Mouse (Mus musculus): ENCODE measurements around the gene Barhl2. TPM values are rescaled to one million over a fixed set of nuclear protein-coding genes. Genes with fewer than 3 reads are reported as not detected.

Barhl2 gene
- total and polyA plus RNA-seq, 2 experiments from 2014 or later = not detected

DNA sequence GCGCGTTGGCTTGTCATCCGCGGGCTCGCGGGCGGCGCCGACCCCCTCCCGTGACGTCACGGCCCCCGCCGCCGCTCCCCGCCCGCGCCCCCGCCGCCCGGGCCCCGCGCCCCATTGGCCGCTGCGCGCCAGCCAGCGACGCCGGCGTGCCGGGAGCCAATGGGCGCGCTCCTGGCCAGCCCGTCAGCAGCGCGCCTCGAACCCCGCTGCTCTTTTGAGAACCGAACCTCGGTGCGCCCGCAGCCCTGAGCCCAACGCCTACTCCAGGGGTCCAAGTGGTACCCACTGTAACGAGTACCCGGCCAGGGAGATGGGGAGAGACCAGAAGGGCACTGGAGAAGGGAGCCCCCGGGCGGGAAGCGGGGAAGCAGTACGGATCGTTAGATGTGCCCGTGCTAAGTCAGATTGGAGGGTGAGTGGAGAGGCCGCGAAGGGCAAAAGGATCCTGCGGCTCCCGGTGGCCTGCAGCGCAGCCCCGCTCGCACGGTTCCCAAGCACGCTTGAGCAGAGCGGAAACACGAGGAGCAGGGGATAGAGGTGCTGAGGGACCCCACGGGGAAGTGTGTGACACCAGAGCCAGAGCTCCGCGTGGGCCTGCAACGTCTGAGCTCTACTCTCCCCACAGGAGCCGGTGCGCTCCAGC is 632 bp upstream of the Barhl2 start:
- H3K4me2 ChIP-seq (ENCODE audit: low read depth, low read length) = peak overlapping the region; percentile 79
- TF ChIP-seq CTCF (IDR thresholded peaks at IDR 0.05; ENCODE audit: low read depth) = no peak
- TF ChIP-seq EP300 (IDR thresholded peaks at IDR 0.05; ENCODE audit: low read depth) = no peak
- DNase-seq (ENCODE audit: low spot score) (no peak), ATAC-seq (ENCODE audit: insufficient read depth, low read depth) (peak; percentile 15; the same call in 1 of the 2 replicates)
- peaks cover 7% of the 10 kb centered on the region; the same call in 1 of the 2 replicates for H3K4me1 ChIP-seq (ENCODE audit: control insufficient read depth, insufficient read depth)
- H3K27me3 ChIP-seq (ENCODE audit: control insufficient read depth, insufficient read depth, low read length) = peaks cover 96% of the 10 kb centered on the region
- H3K4me3 ChIP-seq (ENCODE audit: low read depth, low read length) = peak overlapping the region; percentile 55
- no peak overlapping the region for H3K9ac ChIP-seq (replicated peaks; ENCODE audit: low read depth, low read length)
- WGBS = 0% methylated on average over 43 of the region's 68 CpGs
- H3K27ac ChIP-seq (ENCODE audit: low read depth) = no peak overlapping the region
- no peaks in the 10 kb centered on the region for H3K9me3 ChIP-seq (replicated peaks; ENCODE audit: control insufficient read depth, low read length)
- H3K36me3 ChIP-seq (replicated peaks; ENCODE audit: control insufficient read depth, insufficient read depth, low read length) = no peaks in the 10 kb centered on the region

DNA sequence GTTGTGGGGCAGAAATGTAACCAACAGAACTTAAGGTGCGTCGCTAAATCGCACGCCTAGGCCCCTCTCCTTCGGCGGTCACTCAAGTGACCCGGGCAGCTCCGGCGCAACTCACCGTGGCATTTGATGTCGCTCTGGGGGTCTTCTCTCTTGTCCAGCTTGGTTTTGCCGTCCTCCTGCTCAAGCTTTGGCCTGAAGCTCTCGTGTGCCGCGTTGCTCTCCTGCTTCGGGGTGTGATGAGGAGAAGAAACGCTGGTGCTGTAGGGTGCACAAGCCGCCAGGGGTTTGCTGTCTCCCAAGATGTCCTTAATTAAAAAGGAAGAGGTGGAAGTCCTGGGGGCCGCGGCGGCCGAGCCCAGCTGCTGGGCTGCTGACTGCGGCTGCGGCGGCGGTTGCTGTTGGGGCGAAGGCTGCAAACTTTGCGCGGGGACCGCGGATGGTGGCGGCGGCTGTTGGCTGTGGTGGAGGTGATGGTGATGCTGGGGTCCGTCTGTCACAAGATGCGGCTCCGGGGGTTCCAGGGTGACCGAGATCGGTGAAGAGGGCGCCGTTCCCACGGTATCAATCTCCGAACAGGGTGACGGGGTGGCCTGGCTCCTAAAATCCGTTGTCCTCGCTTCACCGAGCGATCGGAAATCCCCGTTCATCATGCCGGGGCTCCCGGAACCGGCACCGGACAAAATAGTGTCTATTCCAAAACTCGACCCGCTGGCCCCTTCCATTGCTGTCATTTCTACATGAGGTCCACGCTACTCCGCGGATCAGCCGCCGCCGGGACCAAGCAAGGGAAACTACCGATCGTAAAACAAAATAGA is 648 bp downstream of the Barhl2 start:
- DNase-seq (ENCODE audit: low spot score) = no peak
- H3K4me3 ChIP-seq (ENCODE audit: low read depth, low read length) = peak overlapping the region; percentile 55
- no peaks in the 10 kb centered on the region; the same call in 1 of the 2 replicates for H3K9me3 ChIP-seq (replicated peaks; ENCODE audit: control insufficient read depth, low read length)
- peaks cover 7% of the 10 kb centered on the region; the same call in 1 of the 2 replicates for H3K4me1 ChIP-seq (ENCODE audit: control insufficient read depth, insufficient read depth)
- TF ChIP-seq EP300 (IDR thresholded peaks at IDR 0.05; ENCODE audit: low read depth) = no peak
- no peak for TF ChIP-seq CTCF (IDR thresholded peaks at IDR 0.05; ENCODE audit: low read depth)
- H3K27me3 ChIP-seq (ENCODE audit: control insufficient read depth, insufficient read depth, low read length) = peaks cover 95% of the 10 kb centered on the region
- no peaks in the 10 kb centered on the region for H3K36me3 ChIP-seq (replicated peaks; ENCODE audit: control insufficient read depth, insufficient read depth, low read length)
- no peak overlapping the region for H3K27ac ChIP-seq (ENCODE audit: low read depth)
- WGBS = 2% methylated on average over 63 of the region's 63 CpGs
- H3K4me2 ChIP-seq (ENCODE audit: low read depth, low read length) = no peak overlapping the region
- H3K9ac ChIP-seq (replicated peaks; ENCODE audit: low read depth, low read length) = no peak overlapping the region
- ATAC-seq (ENCODE audit: insufficient read depth, low read depth) = no peak

DNA sequence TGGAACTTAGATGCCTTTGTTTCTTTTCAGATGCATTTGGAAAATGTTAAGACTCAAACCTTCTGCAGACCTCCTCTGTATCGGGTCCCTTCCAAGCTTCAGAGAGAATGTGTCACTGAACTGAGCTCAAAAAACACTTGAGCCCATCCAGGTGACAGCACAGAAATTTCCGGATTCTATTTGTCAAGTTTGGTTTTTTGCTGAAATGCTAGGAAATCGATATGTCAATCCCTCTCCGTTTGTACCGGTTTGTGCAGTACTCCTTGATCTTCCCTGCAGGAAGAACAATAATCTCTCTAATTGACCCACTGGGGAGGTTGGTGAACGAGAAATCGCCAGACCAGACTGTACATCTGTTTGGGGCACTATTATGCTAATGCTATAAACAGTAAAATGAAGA is 2.0 kb downstream of the Barhl2 start:
- Histone ChIP-seq H3K9ac (replicated peaks; ENCODE audit: low read depth, low read length) (no peak overlapping the region), H3K9me3 (replicated peaks; ENCODE audit: control insufficient read depth, low read length) (no peaks in the 10 kb centered on the region; the same call in 1 of the 2 replicates), H3K4me3 (ENCODE audit: low read depth, low read length) (no peak overlapping the region), H3K4me1 (ENCODE audit: control insufficient read depth, insufficient read depth) (peaks cover 7% of the 10 kb centered on the region; the same call in 1 of the 2 replicates), H3K36me3 (replicated peaks; ENCODE audit: control insufficient read depth, insufficient read depth, low read length) (no peaks in the 10 kb centered on the region), H3K4me2 (ENCODE audit: low read depth, low read length) (no peak overlapping the region), H3K27ac (ENCODE audit: low read depth) (no peak overlapping the region), H3K27me3 (ENCODE audit: control insufficient read depth, insufficient read depth, low read length) (peaks cover 95% of the 10 kb centered on the region)
- no peak for DNase-seq (ENCODE audit: low spot score)
- TF ChIP-seq CTCF (IDR thresholded peaks at IDR 0.05; ENCODE audit: low read depth) (no peak), EP300 (IDR thresholded peaks at IDR 0.05; ENCODE audit: low read depth) (no peak)
- 4% methylated on average over 7 of the region's 7 CpGs for WGBS
- no peak for ATAC-seq (ENCODE audit: insufficient read depth, low read depth)

DNA sequence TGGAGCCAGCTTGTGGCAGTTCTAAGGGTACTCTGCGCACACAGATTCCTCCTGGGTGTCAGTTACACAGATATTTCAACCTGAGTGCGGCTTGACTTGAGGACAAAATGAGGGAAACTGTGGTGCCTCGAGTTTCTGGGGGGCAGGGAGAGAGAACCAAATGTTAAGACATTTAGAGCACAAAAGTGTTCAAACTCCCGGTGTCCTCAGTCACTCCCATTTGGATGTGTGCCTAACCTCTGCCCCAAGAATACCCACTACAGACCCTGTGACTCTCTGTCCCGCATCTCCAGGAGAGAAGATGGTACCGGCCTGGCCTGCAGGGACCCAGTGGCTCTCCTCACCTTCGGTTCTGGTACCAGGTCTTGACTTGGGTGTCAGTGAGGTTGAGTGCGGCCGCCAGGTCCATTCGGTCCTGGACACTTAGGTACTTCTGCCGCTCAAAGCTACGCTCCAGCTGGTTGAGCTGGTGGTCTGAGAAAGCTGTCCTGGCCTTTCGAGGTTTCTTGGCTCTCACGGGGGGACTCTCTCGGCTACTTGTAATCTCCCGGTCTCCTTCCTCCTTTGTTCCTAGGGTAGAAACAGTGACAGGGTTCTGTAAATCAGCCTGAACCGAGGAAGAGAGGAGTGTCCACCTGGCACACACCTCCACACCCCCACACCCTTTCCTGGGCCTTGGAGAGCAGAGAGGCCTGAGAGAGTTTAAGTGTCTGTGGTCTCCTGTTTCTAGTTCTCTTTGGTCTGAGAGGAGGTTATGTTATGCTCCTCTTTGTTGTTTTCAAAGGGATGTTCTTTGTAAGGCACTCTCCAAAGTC is 2.7 kb downstream of the Barhl2 start:
- H3K27ac ChIP-seq (ENCODE audit: low read depth) = no peak overlapping the region
- no peak overlapping the region for H3K9ac ChIP-seq (replicated peaks; ENCODE audit: low read depth, low read length)
- TF ChIP-seq CTCF (IDR thresholded peaks at IDR 0.05; ENCODE audit: low read depth) (no peak), EP300 (IDR thresholded peaks at IDR 0.05; ENCODE audit: low read depth) (no peak)
- H3K36me3 ChIP-seq (replicated peaks; ENCODE audit: control insufficient read depth, insufficient read depth, low read length) = no peaks in the 10 kb centered on the region
- no peak overlapping the region for H3K4me2 ChIP-seq (ENCODE audit: low read depth, low read length)
- WGBS = 4% methylated on average over 17 of the region's 17 CpGs
- ATAC-seq (ENCODE audit: insufficient read depth, low read depth) (no peak), DNase-seq (ENCODE audit: low spot score) (no peak)
- H3K4me3 ChIP-seq (ENCODE audit: low read depth, low read length) = no peak overlapping the region
- H3K9me3 ChIP-seq (replicated peaks; ENCODE audit: control insufficient read depth, low read length) = no peaks in the 10 kb centered on the region; the same call in 1 of the 2 replicates
- H3K4me1 ChIP-seq (ENCODE audit: control insufficient read depth, insufficient read depth) = peaks cover 7% of the 10 kb centered on the region; the same call in 1 of the 2 replicates
- H3K27me3 ChIP-seq (ENCODE audit: control insufficient read depth, insufficient read depth, low read length) = peaks cover 95% of the 10 kb centered on the region

DNA sequence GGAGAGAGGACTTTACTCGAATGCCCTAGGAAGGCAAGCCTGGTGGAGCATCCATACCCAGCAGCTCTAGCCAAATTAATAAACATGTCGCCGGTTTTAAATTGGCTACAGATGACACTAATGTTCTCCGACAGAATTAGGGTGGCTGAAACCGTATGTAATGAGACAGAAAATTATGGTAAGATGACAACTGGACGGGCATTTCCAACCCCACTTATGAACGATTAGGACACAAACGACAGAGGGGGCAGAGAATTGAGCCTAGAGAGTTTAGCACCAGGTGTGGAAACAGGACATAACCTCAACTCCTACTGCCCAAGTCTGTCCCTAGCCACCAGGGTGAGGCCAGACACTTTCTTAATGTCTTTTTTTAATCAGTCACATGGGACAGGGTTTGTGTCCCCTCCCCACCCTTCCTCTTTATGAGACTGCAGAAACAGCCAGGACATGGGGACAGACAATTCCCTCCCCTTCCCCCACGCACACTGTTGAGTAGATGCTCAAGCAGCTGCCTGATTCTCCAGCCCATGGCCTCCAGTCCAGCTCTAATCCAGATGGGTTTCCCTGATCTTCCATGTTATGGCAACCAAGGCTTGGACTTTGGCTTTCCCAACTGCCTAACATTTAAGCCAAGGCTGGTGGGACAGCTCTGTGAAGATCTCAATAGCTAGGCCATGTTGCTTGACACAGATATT is 3.4 kb downstream of the Barhl2 start:
- WGBS = 3% methylated on average over 9 of the region's 9 CpGs
- DNase-seq (ENCODE audit: low spot score) (no peak), ATAC-seq (ENCODE audit: insufficient read depth, low read depth) (no peak)
- H3K9ac ChIP-seq (replicated peaks; ENCODE audit: low read depth, low read length) = no peak overlapping the region
- no peaks in the 10 kb centered on the region for H3K36me3 ChIP-seq (replicated peaks; ENCODE audit: control insufficient read depth, insufficient read depth, low read length)
- TF ChIP-seq EP300 (IDR thresholded peaks at IDR 0.05; ENCODE audit: low read depth) = no peak
- TF ChIP-seq CTCF (IDR thresholded peaks at IDR 0.05; ENCODE audit: low read depth) = no peak
- no peak overlapping the region for H3K27ac ChIP-seq (ENCODE audit: low read depth)
- peaks cover 95% of the 10 kb centered on the region for H3K27me3 ChIP-seq (ENCODE audit: control insufficient read depth, insufficient read depth, low read length)
- no peak overlapping the region for H3K4me3 ChIP-seq (ENCODE audit: low read depth, low read length)
- peaks cover 7% of the 10 kb centered on the region; the same call in 1 of the 2 replicates for H3K4me1 ChIP-seq (ENCODE audit: control insufficient read depth, insufficient read depth)
- H3K9me3 ChIP-seq (replicated peaks; ENCODE audit: control insufficient read depth, low read length) = no peaks in the 10 kb centered on the region; the same call in 1 of the 2 replicates
- H3K4me2 ChIP-seq (ENCODE audit: low read depth, low read length) = no peak overlapping the region
